Mouse (Mus musculus) testis, adult 2 months (tissue): ENCODE measurements around the gene Inka1.

Experiments used
- CTCF ChIP-seq: fragments of 200-500 bp; IDR thresholded peaks from 2 replicates; pipeline ENCODE4 v1.5.1; 2012; ENCODE audit warnings: low read depth, mild to moderate bottlenecking, inconsistent platforms, low read length, moderate library complexity; ENCODE audit not compliant: control insufficient read depth, insufficient read depth, insufficient replicate concordance
- POLR2A ChIP-seq: fragments of 200-500 bp; IDR thresholded peaks from 2 replicates; pipeline ENCODE4 v1.6.1; 2012; ENCODE audit warnings: low read depth, mild to moderate bottlenecking, inconsistent platforms, low read length, moderate library complexity; ENCODE audit not compliant: control insufficient read depth

GRCm38 (mm10) chr9:107974491-107975171, 11.0 kb downstream of the Inka1 start:
- TF ChIP-seq CTCF (no peak), POLR2A (no peak)
